Mouse (Mus musculus): Measurements from ENCODE around the gene Olfr480. TPM values are rescaled to one million over a fixed set of nuclear protein-coding genes. Genes with fewer than 3 reads are reported as not detected.

The Olfr480 gene
- not detected in 2 replicates for polyA plus RNA-seq (2012; rRNA removed)

DNA sequence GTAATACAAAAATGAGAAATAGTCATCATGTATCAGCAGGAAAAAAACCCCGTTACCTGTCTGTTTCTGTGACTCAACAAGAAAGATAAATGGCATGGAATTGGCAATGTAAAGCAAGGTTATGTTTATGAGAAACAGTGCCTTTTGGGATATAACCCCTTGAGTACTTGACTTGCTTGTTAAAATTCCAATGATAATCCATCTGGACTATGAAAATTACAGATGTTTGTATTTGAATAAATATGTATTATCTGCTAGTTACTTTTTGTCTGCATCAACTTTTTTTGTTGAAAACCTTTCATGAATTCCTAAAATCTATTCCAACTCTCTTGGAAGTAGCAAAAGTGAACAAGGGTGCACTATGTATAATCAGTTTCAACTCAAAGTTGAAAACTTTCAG, at the start of gene Olfr480:
Olfr480 (minus strand) TSS at position 101 of the 400 bp plus-strand sequence.

DNA sequence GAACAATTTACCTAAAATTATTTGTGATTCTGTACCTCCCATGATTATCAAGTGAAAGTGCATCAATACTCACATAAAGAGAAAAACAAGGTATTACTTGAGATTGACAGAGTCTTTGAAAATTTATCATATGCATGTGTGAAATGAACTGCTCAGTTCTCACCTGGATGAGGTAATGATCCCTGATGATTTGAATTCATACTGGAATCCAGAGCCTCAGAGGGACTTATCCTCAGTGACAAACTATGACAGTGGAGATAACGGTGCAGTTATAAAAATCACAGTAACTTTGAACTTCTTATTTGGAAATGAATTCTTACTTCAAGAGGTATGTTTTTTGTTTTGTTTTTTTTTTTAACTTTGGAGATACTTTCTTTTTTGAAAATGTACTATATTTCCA, 33.4 kb upstream of the Olfr480 start, which contains the start of gene Olfr483:
Olfr483 (plus strand) TSS at position 301 of the 400 bp plus-strand sequence.

DNA sequence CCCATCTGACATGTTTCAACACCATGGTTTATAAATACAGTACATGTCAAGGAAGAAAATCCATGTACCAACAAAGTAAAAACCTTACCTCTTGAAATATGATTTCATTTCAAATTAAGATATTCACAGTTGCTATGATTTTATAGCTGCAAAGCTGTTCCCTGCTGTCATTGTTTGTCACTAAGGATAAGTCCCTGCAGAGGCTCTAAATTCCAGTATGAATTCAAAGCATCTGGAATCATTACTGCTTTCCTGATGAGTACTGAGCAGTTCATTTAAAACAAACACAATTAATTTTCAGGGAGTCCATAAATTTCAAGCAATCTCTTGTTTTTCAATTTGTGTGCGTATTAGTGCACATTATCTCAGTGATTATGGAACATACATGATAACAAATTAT, 30.3 kb upstream of the Olfr480 start, which contains the start of gene Olfr482:
Olfr482 (minus strand) TSS at position 101 of the 400 bp plus-strand sequence.

DNA sequence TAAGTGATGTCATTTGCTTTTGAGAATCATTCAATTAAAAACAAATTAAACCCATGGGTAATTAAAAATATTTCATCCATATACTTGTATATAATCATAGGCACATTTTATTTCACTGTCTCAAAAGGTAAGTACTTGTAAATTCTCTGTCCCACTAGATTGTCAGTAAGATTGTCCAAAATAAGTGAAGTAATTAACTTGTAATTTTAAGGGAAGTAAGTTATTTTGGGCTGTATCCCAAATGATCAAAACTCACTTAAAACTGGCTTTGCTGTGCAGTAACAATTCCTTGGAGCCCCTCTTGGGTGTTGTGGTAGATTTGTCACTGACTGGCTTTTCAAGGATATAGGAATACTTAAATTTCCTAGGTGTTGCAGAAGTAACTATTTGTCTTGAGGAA, 12.4 kb upstream of the Olfr480 start, which contains the start of gene Olfr481:
Olfr481 (plus strand) TSS at position 301 of the 400 bp plus-strand sequence.

DNA sequence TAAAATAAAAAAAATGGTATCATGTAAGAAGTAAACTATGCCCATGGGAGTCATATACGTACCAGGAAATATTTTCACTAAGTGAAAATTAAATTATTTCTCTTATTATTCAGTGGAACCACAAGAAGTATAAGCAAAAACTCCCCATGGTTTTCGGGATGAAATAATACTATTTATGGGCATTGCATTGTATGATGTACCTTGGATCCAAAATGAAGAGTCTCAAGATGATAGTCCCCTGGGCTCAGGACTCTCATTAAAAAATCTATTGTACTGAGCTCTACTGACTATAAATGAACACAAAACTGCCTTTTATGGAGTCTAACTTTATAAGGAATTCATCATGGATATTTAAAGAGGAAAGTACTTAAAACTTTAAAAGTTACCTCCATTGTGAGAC, 16.8 kb downstream of the Olfr480 start, which contains the start of gene Olfr479:
Olfr479 (plus strand) TSS at position 301 of the 400 bp plus-strand sequence.

DNA sequence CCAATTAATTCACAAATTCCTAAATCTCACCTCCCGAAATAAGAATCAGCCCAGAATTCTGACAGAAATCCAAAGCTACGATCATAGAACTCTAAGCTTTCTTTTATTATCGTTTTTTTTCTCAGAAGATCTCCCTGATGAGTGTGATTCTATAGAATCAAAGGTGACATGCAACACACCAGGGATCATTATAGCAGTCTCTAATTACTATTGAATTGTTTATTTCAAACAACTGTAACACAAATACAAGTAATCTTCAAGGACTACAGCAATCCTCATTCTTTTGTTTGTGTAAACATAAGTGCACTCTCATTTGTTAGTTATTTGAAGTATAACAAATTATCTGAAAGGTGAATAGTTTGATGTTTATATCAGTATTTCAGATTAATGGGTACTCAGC, 33.3 kb downstream of the Olfr480 start, which contains the start of gene Olfr478:
Olfr478 (minus strand) TSS at position 101 of the 400 bp plus-strand sequence.

Other genes starting within 250 kb of the Olfr480 start
- not detected in 2 replicates for gene Olfr469, start 241.8 kb downstream of the Olfr480 start, polyA plus RNA-seq (2012; rRNA removed)
- not detected in 2 replicates for gene Olfr470, start 219.9 kb downstream of the Olfr480 start, polyA plus RNA-seq (2012; rRNA removed)
- not detected in 2 replicates for gene Olfr472, start 169.4 kb downstream of the Olfr480 start, polyA plus RNA-seq (2012; rRNA removed)
- not detected in 2 replicates for gene Olfr473, start 136.9 kb downstream of the Olfr480 start, polyA plus RNA-seq (2012; rRNA removed)
- not detected in 2 replicates for gene Olfr474, start 112.7 kb downstream of the Olfr480 start, polyA plus RNA-seq (2012; rRNA removed)
- gene Olfr476, start 102.5 kb downstream of the Olfr480 start, polyA plus RNA-seq (2012; rRNA removed) = not detected in 2 replicates
- gene Olfr477, start 80.7 kb downstream of the Olfr480 start, polyA plus RNA-seq (2012; rRNA removed) = not detected in 2 replicates
- gene Olfr478, start 33.4 kb downstream of the Olfr480 start, polyA plus RNA-seq (2012; rRNA removed) = not detected in 2 replicates
- not detected in 2 replicates for gene Olfr479, start 16.7 kb downstream of the Olfr480 start, polyA plus RNA-seq (2012; rRNA removed)
- not detected in 2 replicates for gene Olfr481, start 12.5 kb upstream of the Olfr480 start, polyA plus RNA-seq (2012; rRNA removed)
- not detected in 2 replicates for gene Olfr482, start 30.2 kb upstream of the Olfr480 start, polyA plus RNA-seq (2012; rRNA removed)
- not detected in 2 replicates for gene Olfr483, start 33.5 kb upstream of the Olfr480 start, polyA plus RNA-seq (2012; rRNA removed)
- not detected in 2 replicates for gene Olfr484, start 60.1 kb upstream of the Olfr480 start, polyA plus RNA-seq (2012; rRNA removed)
- gene Olfr485, start 92.5 kb upstream of the Olfr480 start, polyA plus RNA-seq (2012; rRNA removed) = not detected in 2 replicates
- not detected in 2 replicates for gene Olfr486, start 105.4 kb upstream of the Olfr480 start, polyA plus RNA-seq (2012; rRNA removed)
- gene Olfr487, start 147.3 kb upstream of the Olfr480 start, polyA plus RNA-seq (2012; rRNA removed) = not detected in 2 replicates
- not detected in 2 replicates for gene Olfr488, start 191.0 kb upstream of the Olfr480 start, polyA plus RNA-seq (2012; rRNA removed)
- not detected in 2 replicates for gene Olfr490, start 221.6 kb upstream of the Olfr480 start, polyA plus RNA-seq (2012; rRNA removed)
- not detected in 2 replicates for gene Olfr491, start 246.1 kb upstream of the Olfr480 start, polyA plus RNA-seq (2012; rRNA removed)

Data from ovary, adult 2 months (tissue).